Mouse (Mus musculus) small intestine, adult 2 months (tissue): ENCODE results near the gene Gm29776. TPM values are rescaled to one million over a fixed set of nuclear protein-coding genes. Genes with fewer than 3 reads are reported as not detected.

Experiments
- H3K27ac ChIP-seq: fragments of 200-500 bp; 2 replicates; pipeline ENCODE4 v1.5.1; 2012; ENCODE audit warnings: low read depth, low read length, control low read depth, inconsistent platforms; ENCODE audit not compliant: insufficient read depth
- H3K27me3 ChIP-seq: fragments of 200-500 bp; 2 replicates; pipeline ENCODE4 v1.6.1; 2012; ENCODE audit warnings: mild to moderate bottlenecking, moderate library complexity, low read length, inconsistent platforms; ENCODE audit not compliant: control insufficient read depth, insufficient read depth
- H3K36me3 ChIP-seq: fragments of 200-500 bp; 2 replicates; pipeline ENCODE4 v1.6.1; 2012; ENCODE audit warnings: mild to moderate bottlenecking, low read length, control low read depth, inconsistent platforms; ENCODE audit not compliant: control insufficient read depth, insufficient read depth
- H3K4me1 ChIP-seq: fragments of 200-500 bp; 2 replicates; pipeline ENCODE4 v1.6.1; 2012; ENCODE audit warnings: low read length, inconsistent platforms, mixed read lengths; ENCODE audit not compliant: control insufficient read depth, insufficient read depth, insufficient read length
- H3K4me3 ChIP-seq: fragments of 200-500 bp; 2 replicates; pipeline ENCODE4 v1.5.1; 2012; ENCODE audit warnings: low read depth, mild to moderate bottlenecking, control low read depth, inconsistent platforms, low read length, moderate library complexity
- CTCF ChIP-seq: fragments of 200-500 bp; IDR thresholded peaks from 2 replicates; pipeline ENCODE4 v1.5.1; 2012; ENCODE audit warnings: low read depth, mild to moderate bottlenecking, control low read depth, inconsistent platforms, low read length, moderate library complexity, mixed read lengths; ENCODE audit not compliant: insufficient replicate concordance, insufficient read length; ENCODE audit errors: extremely low read depth
- POLR2A ChIP-seq: fragments of 200-500 bp; IDR thresholded peaks from 2 replicates; pipeline ENCODE4 v1.6.1; 2012; ENCODE audit warnings: low read depth, mild to moderate bottlenecking, control low read depth, inconsistent platforms, low read length, moderate library complexity
- WGBS: fragments of 180-500 bp; shearing (Covaris S2); methylation state at CpG from one replicate; pipeline ENCODE4 v1.1.7; 2018; 5-methylcytosine and 5-hydroxymethylcytosine counted together
- polyA plus RNA-seq: library from polyadenylated mRNA; depleted of rRNA; stranded (reverse); fragments of >200 nt; gene quantifications from 2 replicates; pipeline ENCODE4 v1.2.3, GENCODE M21; 2012

Gene Gm29776
- polyA plus RNA-seq, 1 experiment: not detected

DNA sequence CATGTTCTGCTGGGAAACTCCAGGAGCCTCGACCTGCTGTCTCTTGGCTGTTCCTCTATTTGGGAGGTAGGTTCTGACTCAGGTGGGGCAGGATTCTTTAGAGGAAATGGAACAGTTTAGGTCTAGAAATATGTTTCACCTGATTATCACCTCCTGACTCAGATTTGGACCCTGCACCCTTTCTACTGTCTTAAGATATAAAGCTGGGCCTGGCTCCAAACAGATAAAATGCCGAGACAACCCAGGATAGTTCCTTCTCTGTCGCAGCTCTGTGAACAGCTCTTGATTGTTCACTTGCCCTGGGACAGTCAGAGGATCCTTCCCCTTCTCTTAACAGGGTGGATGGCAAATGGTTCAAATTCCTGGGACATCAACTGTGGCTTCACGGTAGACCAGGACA lies 36.6 kb upstream of the Gm29776 start:
- Histone ChIP-seq H3K4me1 (peaks cover 19% of the 10 kb centered on the region), H3K4me3 (peak overlapping the region; percentile 9; the same call in 1 of the 2 replicates), H3K36me3 (peaks cover 27% of the 10 kb centered on the region), H3K27ac (peak overlapping the region; percentile 89), H3K27me3 (no peaks in the 10 kb centered on the region)
- TF ChIP-seq POLR2A (no peak), CTCF (no peak)
- 23% methylated on average over 4 of the region's 4 CpGs for WGBS

GRCm38 (mm10) chr14:54734004-54734403 lies 35.4 kb upstream of the Gm29776 start:
- Histone ChIP-seq H3K36me3 (peaks cover 30% of the 10 kb centered on the region), H3K27me3 (no peaks in the 10 kb centered on the region), H3K27ac (peak overlapping the region; percentile 20; the same call in 1 of the 2 replicates), H3K4me1 (peaks cover 19% of the 10 kb centered on the region), H3K4me3 (no peak overlapping the region)
- WGBS: 59% methylated on average over 4 of the region's 4 CpGs
- TF ChIP-seq CTCF: no peak
- no peak for TF ChIP-seq POLR2A

DNA sequence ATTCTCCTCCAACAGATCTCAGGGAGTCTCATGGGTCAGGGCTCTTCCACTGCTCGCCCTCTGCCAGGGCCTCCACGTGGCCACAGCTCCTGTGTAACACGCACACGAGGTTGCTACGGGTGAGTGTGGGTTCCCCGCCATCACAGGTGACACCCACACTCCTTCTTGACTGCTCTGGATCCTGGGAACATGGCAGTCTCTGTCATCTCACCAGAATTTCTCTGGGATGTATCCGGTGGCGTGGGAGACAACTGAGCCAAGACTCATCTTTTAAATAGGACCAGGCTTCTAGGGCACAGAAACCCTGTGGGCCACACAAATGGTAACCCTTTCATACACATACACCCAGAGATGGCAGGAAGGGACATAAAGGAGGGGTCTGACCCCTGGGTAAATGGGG lies 33.6 kb upstream of the Gm29776 start:
- Histone ChIP-seq H3K27ac (no peak overlapping the region), H3K36me3 (peaks cover 36% of the 10 kb centered on the region), H3K27me3 (no peaks in the 10 kb centered on the region), H3K4me1 (peaks cover 15% of the 10 kb centered on the region; the same call in 1 of the 2 replicates), H3K4me3 (no peak overlapping the region)
- 93% methylated on average over 8 of the region's 8 CpGs for WGBS
- TF ChIP-seq CTCF: no peak
- TF ChIP-seq POLR2A: no peak

DNA sequence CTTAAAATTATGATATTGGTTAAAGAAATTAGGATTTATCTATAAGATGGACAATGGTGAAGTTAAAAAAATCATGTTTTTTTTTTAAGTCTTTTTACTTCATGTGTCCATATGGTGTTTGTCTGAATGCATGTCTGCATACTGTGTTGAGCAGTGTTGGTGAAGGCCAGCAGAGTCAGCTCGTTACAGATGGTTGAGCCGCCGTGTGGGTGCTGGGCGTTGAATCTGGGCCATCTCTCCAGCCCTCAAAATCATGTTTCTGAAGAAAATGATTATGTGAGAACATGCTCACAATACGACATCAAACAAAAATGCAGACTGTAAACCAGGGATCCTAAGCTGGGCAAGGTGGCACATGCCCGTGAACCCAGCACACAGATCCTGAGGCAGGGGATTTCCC lies 31.7 kb upstream of the Gm29776 start:
- 93% methylated on average over 6 of the region's 6 CpGs for WGBS
- H3K36me3 ChIP-seq: peaks cover 46% of the 10 kb centered on the region
- H3K4me3 ChIP-seq: no peak overlapping the region
- H3K27ac ChIP-seq: no peak overlapping the region
- TF ChIP-seq CTCF (no peak), POLR2A (no peak)
- no peaks in the 10 kb centered on the region for H3K27me3 ChIP-seq
- H3K4me1 ChIP-seq: peaks cover 8% of the 10 kb centered on the region; the same call in 1 of the 2 replicates

GRCm38 (mm10) chr14:54728823-54729653 lies 30.4 kb upstream of the Gm29776 start:
- no peak overlapping the region for H3K4me3 ChIP-seq
- peaks cover 3% of the 10 kb centered on the region; the same call in 1 of the 2 replicates for H3K4me1 ChIP-seq
- 82% methylated on average over 13 of the region's 13 CpGs for WGBS
- H3K36me3 ChIP-seq: peaks cover 56% of the 10 kb centered on the region
- no peak for TF ChIP-seq POLR2A
- no peak for TF ChIP-seq CTCF
- no peaks in the 10 kb centered on the region for H3K27me3 ChIP-seq
- no peak overlapping the region for H3K27ac ChIP-seq

DNA sequence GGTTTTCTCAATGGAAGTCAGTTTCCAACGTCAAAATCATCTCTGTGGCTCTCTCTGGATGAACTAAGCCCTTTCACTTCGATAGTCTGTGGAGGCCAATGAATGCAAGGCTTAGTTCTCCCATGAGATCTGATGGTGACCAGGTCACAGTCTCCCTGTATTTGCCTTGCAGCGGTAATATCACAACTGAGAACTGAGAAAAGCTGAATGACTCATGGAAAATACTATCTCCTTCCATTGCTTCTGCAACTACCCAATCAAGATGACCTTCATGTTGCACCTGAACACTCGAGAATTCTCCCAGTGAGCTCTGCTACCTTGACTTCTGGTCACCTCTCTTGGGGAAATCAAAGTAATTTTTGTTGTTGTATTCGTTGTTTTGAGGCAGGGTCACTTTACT lies 28.9 kb upstream of the Gm29776 start:
- H3K4me3 ChIP-seq: no peak overlapping the region
- 67% methylated on average over 5 of the region's 5 CpGs for WGBS
- H3K36me3 ChIP-seq: peaks cover 67% of the 10 kb centered on the region
- H3K27me3 ChIP-seq: no peaks in the 10 kb centered on the region
- peaks cover 7% of the 10 kb centered on the region; the same call in 1 of the 2 replicates for H3K4me1 ChIP-seq
- TF ChIP-seq POLR2A (no peak), CTCF (no peak)
- H3K27ac ChIP-seq: no peak overlapping the region

DNA sequence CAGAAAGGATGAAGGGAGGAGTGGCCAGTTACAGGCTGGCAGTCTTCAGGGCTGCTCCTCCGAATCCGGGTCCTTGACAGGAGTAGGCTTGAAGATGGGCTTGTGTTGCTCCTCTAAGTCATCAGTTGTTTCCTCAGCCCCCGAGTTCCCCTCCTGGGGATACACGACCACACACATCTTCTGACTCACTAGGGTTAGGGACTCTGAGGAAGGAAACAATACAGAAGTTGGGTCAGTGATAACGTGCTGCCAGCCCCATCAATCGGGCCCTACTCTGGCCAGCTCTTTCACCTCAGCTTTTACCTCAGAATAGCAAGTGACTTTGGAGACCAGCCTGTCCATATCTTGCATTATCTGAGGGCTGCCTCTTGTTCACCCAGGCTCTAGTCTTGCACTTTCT lies 25.4 kb upstream of the Gm29776 start:
- Histone ChIP-seq H3K36me3 (peaks cover 63% of the 10 kb centered on the region), H3K4me1 (peaks cover 7% of the 10 kb centered on the region; the same call in 1 of the 2 replicates), H3K27ac (no peak overlapping the region), H3K27me3 (no peaks in the 10 kb centered on the region), H3K4me3 (no peak overlapping the region)
- no peak for TF ChIP-seq CTCF
- TF ChIP-seq POLR2A: no peak
- WGBS: 79% methylated on average over 6 of the region's 6 CpGs

DNA sequence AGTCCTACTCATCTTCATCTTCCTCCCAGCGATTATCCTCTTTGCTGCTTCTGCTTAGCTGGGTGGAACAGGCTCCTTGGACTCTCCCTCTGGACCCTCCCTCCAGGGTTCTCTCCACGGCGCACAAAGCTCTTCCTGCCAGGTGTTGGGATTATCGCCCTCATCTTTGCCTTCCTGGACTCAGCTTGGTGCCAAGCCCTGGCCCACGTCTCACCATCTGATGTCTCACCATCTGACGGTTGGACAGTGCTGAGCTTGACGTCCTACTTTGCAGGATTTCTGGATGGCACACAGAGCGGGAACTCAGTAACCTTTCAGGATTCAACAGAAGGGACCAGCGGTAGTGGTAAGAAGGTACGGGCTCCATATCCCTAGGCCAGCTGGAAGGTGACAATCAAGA lies 23.1 kb upstream of the Gm29776 start:
- no peak overlapping the region for H3K27ac ChIP-seq
- H3K4me3 ChIP-seq: no peak overlapping the region
- H3K36me3 ChIP-seq: peaks cover 47% of the 10 kb centered on the region
- H3K27me3 ChIP-seq: no peaks in the 10 kb centered on the region
- WGBS: 81% methylated on average over 10 of the region's 10 CpGs
- TF ChIP-seq POLR2A: no peak
- no peak for TF ChIP-seq CTCF
- peaks cover 7% of the 10 kb centered on the region; the same call in 1 of the 2 replicates for H3K4me1 ChIP-seq
